Mouse (Mus musculus) Muller cell, postnatal 12 days (primary cell): ENCODE results near the gene Uvssa.

Experiments
- DNase-seq: peaks from one replicate; pipeline ENCODE4 v3.0.0-alpha.2; 2015; ENCODE audit errors: inconsistent ontology term

Gene Uvssa

DNA sequence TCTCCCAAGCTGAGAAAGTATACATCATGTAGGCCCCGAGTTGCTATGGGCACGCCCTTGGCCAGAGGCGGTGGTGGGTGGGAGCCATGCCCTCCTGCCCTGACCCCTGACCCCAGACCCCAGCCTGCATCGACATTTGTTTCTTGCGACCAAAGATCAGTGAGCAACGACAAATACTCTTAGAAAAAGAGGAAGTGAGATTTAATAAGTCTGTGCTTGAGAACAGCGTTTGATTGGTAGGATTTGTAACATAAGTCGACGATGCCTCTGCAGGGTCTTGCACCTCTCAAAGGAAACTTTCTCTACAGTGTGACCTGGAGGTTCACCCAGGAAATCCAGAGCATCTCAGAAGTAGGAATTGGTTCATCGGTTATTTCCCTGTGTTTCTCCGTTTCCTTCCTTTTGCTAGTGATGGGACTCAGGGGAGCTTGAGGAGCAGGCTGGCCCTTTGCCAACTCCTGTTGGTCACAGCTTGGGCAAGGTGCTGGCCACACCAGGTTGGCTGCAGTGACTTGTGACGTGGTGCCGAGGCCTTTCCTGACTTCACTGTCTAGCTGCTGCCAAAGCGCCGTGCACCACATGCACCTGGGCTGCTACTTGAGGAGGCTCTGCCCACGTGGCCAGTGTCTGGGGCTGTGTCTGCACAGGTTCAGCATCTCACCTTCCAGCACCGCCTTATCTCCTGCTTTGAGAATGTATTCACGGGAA, 5.9 kb upstream of the Uvssa start:
- DNase-seq, result no peak

DNA sequence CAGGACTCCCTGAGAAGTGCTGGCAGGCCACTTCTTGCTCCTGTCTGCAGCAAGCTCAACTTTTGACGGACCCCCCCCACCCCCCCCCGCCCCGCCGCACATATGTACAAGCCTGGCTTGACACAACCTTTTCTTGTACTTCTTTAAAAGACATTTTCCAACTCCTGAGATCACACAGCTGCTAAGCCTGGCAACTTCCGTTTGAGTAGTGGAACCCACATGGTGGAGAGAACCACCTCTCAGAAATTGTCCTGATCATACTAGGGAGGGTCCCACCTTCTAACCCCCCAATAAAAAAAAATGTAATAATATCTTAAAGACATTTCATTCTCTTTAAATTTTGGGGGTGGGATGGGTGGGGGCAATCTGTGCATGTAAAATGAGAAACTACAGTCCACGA, 1.2 kb upstream of the Uvssa start:
- DNase-seq, result no peak

DNA sequence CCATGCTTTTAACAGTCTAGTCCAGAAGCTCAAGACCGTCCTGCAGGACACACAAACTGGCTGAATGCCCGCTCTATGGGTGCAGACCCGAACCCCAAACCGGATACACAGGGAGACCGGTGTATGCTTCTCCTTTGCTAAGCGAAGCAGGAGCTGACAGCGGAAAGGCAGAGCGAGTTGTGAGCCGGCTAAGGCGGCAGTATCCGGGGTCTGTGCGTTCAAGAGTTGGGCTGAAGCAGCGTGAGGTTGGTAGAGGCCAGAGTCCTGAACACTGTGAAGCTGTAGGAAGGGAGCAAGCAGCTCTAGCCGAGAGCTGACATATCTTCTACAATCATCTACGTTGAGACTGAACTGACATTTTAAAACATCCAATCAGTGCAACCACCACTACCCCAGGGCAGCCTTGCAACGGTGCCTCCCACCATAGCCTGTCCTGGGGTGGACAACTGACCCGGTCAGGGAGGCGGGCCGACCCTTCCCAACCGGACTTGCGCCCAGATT, 498 bp upstream of the Uvssa start:
- DNase-seq, result no peak

DNA sequence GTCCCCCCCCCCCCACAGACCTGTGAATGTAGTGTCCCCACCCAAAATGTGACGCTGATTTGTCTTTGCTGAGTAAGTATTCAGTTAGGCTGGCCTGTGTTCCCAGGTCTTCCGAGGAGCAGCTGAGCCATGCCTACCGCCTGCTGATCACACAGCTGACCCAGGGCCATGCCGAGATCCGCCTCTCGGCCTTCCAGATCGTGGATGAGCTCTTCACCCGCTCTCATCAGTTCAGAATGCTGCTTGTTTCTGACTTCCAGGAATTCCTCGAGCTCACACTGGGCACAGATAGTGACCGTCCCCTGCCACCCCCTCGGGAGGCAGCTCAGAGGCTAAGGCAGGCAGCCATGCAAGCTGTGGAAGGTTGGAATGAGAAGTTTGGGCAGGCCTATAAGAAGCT, 9.2 kb downstream of the Uvssa start:
- no peak for DNase-seq

DNA sequence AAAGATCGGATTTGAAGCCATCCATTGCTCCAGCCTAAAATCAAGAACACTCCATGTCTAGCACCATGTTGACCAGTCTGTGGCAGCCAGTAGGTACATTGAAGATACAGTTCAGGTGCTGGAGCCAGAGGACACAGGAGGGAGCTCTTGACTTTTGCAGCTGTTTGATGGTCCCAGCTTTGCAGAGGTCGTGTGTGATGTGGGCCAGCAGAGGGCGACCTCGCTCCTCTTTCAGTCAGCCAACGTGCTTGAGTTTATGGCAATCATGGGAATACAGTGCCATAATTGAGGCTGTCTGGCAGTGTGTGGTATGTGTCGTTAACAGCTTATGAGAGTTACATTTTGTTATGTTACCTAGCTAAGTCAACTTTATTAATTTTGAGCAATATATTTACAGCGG, 15.5 kb downstream of the Uvssa start:
- peak; percentile 52 for DNase-seq

DNA sequence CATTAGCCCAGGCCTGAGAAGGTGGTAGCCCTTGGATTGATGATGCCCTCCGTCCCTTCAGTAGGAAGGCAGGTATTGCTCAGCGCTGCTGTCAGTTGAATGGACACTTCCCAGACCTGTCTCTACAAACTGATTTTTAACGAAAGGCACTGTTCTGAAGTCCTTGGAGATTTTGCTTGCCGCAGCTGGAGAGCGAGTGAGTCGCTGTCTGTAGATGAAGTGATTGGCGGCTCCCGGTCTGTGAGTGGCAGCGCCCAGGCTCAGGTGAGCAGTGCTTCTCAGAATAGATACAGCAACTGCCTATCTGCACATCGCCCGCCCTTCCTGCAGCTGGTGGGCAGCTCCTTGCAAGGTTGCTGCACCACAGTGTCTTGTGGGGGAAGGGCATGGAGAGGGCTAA, 17.3 kb downstream of the Uvssa start:
- no peak for DNase-seq

DNA sequence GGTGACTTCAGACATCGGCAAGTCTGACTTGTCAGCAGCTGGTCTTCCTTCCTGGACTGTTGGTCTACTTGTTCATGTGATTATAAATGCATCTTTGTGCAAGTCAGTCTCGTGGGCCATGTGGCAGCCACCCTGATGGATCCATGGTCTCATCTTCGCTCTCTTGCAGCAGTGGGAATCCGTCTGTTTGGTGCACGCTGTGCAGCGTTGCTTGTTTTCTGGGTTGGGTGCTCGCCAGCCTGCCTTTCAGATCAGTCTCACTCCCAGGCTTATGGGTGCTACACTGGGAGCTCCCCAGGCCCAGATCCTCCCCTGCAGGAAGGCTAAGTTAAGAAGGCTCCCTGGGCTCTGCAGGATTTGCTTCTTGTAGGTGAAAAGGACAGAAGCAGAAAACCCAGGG, 18.5 kb downstream of the Uvssa start:
- no peak for DNase-seq

DNA sequence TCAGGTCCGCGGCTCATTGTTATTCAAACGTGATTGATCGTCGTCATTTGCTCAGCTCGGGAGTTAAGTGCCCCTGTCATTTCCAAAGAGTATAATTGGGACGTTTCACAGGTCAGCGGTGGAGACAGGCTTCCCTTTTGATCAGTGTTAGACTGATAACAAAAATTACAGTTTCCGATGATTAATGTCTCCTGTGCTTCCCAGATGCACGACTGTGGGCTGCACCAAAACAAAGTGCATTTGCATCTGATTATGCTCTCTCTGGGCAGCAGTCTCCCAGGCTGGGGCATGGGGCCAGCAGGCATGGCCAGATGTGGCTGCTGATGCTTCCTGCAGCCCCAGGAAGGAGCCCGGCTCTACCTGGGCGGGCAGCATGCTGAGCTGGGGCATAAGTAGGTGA, 22.5 kb downstream of the Uvssa start:
- no peak for DNase-seq

DNA sequence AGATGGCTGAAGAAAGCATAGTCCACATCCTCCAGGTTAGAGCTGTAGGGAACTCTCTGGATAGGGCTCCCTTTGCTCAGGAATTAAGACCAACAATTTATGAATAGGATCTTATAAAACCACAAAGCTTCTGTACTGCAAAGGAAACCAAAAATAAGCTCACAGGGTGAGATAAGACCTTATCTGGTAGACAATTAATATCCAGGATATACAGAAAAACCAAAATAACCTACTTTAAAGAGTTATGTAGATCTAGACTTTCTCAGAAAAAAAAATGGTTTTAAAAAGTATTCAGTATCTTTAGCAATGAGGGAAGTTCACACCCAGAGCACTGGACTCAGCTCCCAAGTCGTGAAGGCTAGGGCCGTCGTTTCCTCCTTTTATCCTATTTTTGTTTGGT, 42.0 kb downstream of the Uvssa start:
- no peak for DNase-seq

DNA sequence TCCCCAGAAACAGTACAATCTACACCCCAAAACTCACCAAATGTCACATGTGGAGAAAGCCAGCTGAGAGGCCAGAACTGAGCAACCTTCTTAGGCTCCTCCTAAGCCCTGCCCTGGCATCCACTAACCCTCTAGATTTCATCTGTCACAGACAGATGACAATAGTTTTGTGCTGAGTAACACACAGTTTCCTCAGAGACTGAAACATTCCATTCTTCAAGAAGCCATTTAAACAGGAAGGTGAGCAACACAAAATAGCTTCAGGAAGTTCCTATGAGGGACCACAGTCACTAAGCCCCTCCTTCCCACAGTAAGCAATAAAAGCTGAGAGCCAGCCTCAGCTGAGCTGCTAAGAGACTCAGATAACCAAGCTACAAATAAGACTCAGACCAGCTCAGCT, 49.1 kb downstream of the Uvssa start:
- DNase-seq, result no peak

DNA sequence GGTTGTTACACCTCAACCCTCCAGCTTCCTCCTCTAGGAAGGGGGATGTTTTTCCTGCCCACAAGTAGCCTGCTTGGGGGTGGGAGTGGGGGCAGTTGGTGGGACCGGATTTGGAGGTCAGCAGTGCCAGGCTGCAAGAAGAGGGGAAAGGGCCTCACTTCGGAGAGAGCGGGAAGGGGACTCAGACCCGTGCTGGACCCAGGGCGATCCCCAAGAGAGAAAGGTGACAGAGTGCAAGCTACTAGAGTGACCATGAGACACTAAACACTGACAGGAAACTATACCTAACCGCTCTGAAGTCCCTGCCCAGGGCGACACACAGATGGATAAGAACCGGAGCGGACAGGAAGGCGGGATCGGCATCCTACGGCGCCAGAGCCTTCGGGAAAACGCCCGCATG, 51.8 kb downstream of the Uvssa start:
- DNase-seq, result no peak

DNA sequence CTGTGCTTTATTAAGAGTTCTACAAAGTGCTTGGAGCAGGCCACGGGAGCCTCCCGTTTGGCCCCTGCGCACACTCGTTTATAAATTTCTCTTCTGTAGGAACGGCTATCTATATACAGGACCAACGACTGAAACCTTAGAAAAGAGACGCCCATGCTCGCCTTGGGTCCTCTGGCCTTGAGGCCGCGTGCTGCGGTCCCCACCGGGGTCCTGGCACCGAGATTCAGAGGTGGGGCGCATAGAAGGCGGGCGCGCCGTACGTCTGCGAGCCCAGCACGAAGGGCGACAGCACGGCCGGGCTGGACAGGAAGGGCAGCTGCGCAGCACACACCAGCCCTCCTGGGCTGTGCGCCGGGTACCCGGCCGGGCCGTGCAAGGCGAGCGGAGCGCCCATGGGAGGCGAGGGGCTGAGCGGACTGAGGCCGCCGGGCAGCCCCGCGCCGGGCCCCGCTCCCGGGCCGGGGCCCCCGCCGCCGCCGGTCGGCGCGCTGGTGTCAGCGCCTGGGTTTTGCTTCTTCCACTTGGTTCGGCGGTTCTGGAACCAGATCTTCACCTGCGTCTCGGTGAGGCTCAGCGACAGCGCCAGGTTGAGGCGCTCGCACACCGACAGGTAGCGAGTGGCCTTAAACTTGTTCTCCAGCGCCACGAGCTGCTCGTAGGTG, 52.3 kb downstream of the Uvssa start:
- DNase-seq, result peak; percentile 14

DNA sequence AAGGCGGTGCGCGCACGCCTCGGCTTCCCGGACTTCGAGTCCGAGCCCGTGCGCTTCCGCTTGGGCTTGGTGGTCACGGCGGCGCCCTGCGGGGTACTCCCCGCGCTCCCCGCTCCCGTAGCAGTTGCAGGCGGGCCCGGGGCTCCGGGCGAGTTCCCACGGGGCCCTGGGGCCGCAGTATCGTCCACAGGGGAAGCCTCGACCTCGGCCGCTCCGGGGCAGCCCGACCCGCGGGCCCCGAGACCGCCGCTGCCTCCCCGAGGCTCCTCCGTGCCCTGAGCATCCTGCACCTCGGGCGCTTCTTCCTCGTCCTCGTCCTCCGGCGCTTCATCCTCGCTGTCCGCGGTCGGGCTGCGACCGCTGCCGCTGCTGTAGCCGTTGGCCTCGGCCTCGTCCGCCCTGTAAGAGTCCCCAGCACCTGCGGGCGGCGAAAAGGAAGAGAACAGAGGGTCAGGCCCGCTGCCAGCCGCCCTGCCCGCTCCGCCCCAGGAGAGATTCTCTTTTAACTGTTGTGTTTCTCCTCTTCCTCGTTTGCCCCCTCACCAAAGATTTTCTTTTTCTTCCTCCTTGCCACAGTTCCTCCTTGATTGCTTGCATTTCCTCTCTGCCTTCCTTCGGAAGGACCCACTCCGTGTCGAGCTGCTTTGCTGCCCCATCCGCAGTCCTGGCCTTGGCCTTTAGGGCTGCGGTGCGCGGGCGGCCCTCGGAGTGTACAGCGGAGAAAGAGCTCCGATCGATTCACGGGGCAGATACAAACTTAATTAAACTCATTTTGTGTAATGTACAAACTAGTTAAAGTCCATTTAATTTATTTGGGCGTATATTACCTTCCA, 53.0 kb downstream of the Uvssa start:
- DNase-seq, result peak; percentile 9

DNA sequence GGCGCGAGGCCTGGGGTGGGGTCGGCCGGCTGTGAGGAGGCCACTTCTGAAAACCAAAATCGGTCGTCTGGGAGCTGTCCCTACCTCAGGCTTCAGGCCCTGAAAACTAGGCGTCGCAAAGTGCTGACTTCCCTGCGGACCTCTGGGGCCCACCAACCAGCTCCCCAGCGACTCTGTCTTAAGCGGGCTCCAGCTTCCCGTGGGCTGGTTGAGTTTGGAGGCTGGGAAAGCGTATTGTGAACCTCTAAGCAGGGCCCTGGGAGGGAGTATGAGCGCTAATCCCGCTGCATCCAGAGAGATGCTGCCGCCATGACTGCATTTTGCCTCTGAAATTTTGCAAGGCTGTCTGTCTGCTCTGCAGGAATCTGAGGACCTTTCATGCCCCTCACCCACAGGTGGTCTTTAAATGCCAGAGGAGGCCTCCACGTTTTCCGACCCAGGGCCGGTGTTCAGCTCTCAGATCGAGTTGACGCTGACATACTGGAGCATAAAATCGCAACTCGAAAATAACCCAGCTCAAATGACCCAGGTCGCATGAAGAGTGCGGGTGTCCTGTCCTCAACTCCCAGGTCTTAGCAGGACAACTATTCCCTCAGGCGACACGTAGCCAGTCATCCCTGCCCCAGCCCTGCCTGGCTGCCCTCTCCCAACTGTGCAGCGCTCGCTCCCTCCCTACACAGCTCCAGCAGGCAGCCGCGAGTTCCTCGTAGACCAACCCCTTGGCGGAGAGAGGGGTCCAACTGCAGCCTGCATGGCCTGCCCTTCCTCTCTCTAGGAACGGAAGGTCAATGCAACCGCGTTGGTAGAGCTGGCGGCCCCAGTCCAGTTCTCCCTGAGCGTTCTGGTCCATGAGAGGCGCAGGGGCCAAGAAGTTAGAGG, 53.9 kb downstream of the Uvssa start:
- no peak for DNase-seq

DNA sequence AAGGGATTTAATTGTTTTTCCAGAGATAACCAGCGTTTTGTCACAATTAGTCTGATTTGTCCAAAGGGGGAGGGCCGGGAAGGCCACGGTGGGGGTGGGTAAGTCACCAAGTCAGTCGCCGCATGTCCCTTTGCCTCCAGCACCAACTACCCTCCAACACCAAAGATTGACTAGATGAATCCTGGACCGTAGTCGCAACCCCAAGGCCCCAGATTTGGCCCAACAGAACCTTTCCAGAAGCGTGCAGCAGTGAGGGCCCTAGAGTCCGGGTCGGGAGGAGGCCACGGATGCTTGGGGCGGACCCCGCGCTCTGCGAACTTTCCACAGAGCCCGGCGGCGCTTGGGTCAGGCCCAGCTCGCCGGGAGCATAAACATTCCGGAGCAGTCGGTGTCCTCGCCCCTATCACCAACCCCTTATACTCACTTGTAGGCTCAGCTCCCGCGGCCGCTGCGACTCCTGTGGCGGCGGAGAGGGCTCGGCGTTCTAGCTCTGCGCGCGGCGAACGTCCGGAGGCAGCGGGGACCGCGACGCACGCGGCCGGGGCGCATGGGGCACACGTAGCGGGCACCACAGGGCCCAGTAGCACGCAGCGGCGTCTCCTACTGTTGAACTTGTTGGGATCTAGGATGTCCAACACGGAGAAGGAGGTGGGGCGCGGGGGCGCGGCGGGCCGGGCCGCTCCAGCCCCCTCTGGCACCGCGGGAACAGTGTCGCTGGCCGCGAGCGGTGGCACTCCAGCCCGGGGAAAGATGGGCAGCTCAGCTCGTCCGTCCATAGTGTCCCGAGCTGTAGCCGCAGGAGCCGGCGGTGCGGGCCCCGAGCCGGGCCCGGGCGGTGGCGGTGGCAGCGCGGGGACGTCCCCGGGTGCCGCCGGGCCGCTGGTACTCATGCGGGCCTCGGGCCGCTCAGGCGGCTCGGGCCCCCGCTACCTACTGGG, 55.1 kb downstream of the Uvssa start, which contains the start of gene Nkx1-1:
Nkx1-1 (minus strand) TSS at position 776 of the 938 bp plus-strand sequence.
- DNase-seq, result peak; percentile 15

DNA sequence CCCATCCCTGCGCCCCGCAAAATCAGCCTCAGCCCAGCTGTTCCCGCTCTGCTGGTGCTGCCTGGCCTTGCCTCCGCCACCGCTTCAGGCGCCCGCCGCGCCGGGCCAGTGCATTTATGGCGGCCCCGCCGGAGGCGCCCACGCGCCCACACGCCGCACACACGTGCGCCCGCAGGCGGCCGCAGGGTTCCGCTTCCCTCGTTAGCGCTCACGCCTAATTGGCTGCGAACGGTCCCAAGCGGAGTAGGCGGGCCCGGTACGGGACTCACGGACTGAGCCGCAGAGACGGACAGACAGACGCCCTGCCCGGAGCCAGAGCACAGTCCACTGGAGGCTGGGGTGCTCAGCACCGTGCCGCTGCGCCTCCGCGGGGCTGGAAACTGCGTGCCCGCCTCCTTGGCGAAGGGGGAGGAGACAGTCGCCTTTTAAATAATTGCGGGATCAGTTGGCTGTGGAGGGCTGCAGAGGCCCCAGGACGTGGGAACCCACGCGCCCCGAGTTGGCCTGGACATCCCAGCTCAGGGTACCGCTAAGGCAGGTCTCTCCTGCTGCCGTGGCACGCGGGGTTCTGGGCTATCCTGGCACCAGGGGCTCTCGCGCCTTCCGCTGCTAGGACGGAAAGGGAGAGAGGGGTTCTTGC, 55.9 kb downstream of the Uvssa start:
- DNase-seq, result peak; percentile 22

DNA sequence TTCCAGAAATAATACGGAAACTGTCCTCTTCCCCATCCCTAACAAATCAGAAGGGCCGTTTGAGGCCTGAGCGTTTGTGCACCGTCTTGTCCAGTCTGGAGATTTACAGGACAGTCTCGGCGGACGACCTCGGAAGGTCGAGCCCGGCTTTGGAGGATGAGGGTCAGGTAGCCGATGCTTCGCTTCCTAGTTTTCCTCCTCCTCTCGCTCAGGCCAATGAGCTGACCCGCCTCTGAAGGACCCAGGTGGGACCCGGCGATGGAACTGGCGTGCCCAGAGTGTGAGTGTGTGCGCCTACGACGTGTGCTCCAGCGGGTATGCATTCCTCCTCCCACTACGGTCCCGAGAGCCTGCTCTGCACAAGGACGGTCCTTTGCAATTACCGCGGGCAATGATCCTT, 56.8 kb downstream of the Uvssa start:
- DNase-seq, result no peak

DNA sequence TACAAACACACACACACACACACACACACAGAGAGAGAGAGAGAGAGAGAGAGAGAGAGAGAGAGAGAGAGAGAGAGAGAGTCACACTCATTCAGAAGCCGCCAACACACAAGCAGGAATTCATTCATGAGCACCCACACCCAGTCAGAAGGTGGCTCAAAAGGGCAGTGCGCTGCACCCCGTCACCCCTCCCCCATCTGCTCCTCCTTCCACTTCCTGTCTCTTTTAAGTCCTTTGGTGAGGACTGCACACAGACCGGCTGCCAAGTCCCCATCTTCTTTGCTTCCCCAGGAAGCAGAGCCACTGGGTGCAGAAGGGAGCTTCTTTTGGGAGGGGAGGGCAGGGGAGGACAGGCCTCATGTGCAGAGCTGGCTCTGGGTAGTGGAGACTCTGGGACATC, 57.6 kb downstream of the Uvssa start:
- DNase-seq, result no peak

DNA sequence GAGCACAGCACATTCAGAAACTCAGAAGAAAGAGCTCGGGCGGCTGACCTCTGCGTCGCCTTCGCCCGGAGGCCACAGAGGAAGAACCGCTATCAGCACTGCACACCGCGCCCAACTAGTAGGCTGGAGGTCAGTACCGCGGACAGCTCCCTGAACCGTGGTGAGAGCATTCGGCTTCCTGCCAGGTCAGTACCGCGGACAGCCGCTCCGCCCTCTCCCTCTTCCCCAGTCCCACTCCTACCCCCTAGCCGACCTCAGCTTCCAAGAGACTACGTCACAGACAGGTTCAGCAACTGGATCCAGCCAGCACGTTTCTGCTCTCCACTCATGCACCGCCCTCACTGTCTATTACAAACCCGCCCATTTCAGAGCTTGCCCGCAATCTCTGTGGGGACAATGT, 59.9 kb downstream of the Uvssa start:
- DNase-seq, result peak; percentile 86
